Mouse (Mus musculus): ENCODE results near the gene Cdh11. TPM values are rescaled to one million over a fixed set of nuclear protein-coding genes. Genes with fewer than 3 reads are reported as not detected.
"Not testable (repeated sequence)": the region's sequence is repeated elsewhere in the genome, so short reads cannot be mapped to it uniquely, and the experiment has no call there.

Cdh11 gene
- total RNA-seq, 1 experiment from 2014 or later: 0.05 TPM

DNA sequence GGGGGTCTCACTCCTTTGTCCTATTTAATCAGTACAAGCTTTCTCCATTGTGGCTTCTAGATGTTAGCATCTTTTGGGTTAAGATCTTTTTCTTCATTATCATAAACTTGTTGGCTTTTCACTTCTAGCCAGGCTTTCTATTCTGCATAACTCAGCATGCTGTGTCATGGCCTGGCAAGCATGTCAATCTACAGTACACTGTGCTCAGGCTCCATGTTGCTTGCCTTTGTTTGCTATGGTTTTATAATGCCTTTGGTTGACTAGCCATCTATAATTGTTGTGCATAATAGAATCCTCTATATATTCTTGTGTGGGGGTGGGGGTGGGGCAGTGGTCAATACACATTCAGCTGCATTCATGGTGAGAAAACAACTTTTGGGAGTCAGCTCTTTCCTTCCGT is 51.0 kb downstream of the Cdh11 start:
- no peak for ATAC-seq (replicated peaks in 1 of 2; ENCODE audit: insufficient read depth in 1 of 2, low FRiP score in 2 of 2, low TSS enrichment in 1 of 2, low read depth in 1 of 2, poor library complexity in 2 of 2, severe bottlenecking in 2 of 2)

GRCm38 (mm10) chr8:102726206-102726935 is 59.1 kb downstream of the Cdh11 start:
- ATAC-seq (replicated peaks in 1 of 2; ENCODE audit: insufficient read depth in 1 of 2, low FRiP score in 2 of 2, low TSS enrichment in 1 of 2, low read depth in 1 of 2, poor library complexity in 2 of 2, severe bottlenecking in 2 of 2): no peak

- no peak for ATAC-seq (replicated peaks in 1 of 2; ENCODE audit: insufficient read depth in 1 of 2, low FRiP score in 2 of 2, low TSS enrichment in 1 of 2, low read depth in 1 of 2, poor library complexity in 2 of 2, severe bottlenecking in 2 of 2)
These were observed 59.9 kb downstream of the Cdh11 start for GRCm38 (mm10) chr8:102725496-102725895.

DNA sequence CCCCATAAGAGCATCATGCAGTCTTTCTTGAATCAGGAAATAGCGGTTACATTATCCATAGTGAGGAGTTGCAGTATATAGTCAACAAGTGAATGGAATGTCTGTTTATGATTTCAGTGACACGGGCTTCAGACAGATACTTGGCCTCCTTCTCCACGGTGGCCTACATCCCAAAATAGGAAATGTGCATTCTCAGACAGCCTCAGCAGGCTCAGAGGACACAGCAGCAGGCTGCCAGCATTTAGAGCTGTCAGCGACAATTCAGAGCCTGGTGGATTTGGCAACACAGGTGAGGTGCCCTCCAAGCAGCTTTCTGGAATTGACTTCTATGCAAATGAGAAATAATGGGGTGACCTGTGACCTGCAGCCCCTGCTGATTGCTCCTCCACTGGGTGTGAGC is 69.5 kb downstream of the Cdh11 start:
- ATAC-seq (replicated peaks in 1 of 2; ENCODE audit: insufficient read depth in 1 of 2, low FRiP score in 2 of 2, low TSS enrichment in 1 of 2, low read depth in 1 of 2, poor library complexity in 2 of 2, severe bottlenecking in 2 of 2): no peak

GRCm38 (mm10) chr8:102707305-102707704 is 78.1 kb downstream of the Cdh11 start:
- ATAC-seq (replicated peaks in 1 of 2; ENCODE audit: insufficient read depth in 1 of 2, low FRiP score in 2 of 2, low TSS enrichment in 1 of 2, low read depth in 1 of 2, poor library complexity in 2 of 2, severe bottlenecking in 2 of 2): no peak

GRCm38 (mm10) chr8:102705376-102705905 is 80.0 kb downstream of the Cdh11 start:
- no peak for ATAC-seq (replicated peaks in 1 of 2; ENCODE audit: insufficient read depth in 1 of 2, low FRiP score in 2 of 2, low TSS enrichment in 1 of 2, low read depth in 1 of 2, poor library complexity in 2 of 2, severe bottlenecking in 2 of 2)

GRCm38 (mm10) chr8:102700245-102700644 is 85.2 kb downstream of the Cdh11 start:
- ATAC-seq (replicated peaks in 1 of 2; ENCODE audit: insufficient read depth in 1 of 2, low FRiP score in 2 of 2, low TSS enrichment in 1 of 2, low read depth in 1 of 2, poor library complexity in 2 of 2, severe bottlenecking in 2 of 2): no peak

DNA sequence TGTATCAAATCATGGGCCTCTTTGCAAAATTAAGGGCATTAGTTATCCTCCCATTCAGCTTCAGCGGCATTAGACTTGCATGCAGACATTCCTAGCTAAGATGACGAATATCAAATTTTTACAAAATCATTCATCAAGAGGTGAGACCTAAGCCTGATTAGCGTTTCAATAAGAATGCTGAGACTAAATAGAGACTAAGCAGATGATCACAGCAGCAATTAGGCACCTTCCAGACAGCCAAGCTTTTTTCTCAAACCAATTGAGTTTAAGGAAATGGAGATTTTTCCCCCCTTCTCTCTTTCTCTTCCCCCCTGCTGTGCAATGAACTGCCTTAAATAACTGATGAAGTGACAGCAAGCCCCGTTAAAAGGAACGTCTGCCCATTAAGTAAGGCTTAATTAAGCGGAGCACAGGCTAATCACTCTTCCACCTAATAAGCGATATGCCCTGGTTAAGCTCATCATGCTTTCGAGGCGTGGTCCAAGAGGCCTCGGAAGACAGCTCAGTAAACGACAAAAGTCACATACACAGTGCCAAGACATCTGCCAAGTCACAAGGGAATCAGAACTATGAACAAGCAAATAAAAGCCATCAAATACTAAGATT is 87.1 kb downstream of the Cdh11 start:
- ATAC-seq (replicated peaks in 1 of 2; ENCODE audit: insufficient read depth in 1 of 2, low FRiP score in 2 of 2, low TSS enrichment in 1 of 2, low read depth in 1 of 2, poor library complexity in 2 of 2, severe bottlenecking in 2 of 2): no peak

- ATAC-seq (replicated peaks in 1 of 2; ENCODE audit: insufficient read depth in 1 of 2, low FRiP score in 2 of 2, low TSS enrichment in 1 of 2, low read depth in 1 of 2, poor library complexity in 2 of 2, severe bottlenecking in 2 of 2): no peak
These were observed 92.0 kb downstream of the Cdh11 start for GRCm38 (mm10) chr8:102693465-102693864.

GRCm38 (mm10) chr8:102685491-102685890 is 100.0 kb downstream of the Cdh11 start:
- ATAC-seq (replicated peaks in 1 of 2; ENCODE audit: insufficient read depth in 1 of 2, low FRiP score in 2 of 2, low TSS enrichment in 1 of 2, low read depth in 1 of 2, poor library complexity in 2 of 2, severe bottlenecking in 2 of 2): not testable (repeated sequence)

GRCm38 (mm10) chr8:102685023-102685422 is 100.4 kb downstream of the Cdh11 start:
- no peak for ATAC-seq (replicated peaks in 1 of 2; ENCODE audit: insufficient read depth in 1 of 2, low FRiP score in 2 of 2, low TSS enrichment in 1 of 2, low read depth in 1 of 2, poor library complexity in 2 of 2, severe bottlenecking in 2 of 2)

DNA sequence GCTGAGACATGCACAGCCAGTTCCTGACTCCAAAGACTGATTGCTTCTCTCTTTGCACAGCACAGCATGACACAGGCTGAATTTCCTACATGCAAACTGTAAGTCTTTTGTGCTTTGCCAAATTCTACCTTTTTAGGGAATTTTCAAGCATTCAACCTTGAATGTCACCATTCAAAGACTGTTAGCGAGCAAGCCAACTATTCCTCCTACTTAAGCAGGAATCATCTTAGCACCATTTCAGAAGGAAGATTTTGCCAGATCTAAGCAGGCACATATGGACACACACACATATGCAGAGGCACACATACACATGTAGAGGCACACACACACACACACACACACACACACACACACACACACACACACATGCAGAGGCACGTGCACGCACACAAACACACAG is 108.3 kb downstream of the Cdh11 start:
- no peak for ATAC-seq (replicated peaks in 1 of 2; ENCODE audit: insufficient read depth in 1 of 2, low FRiP score in 2 of 2, low TSS enrichment in 1 of 2, low read depth in 1 of 2, poor library complexity in 2 of 2, severe bottlenecking in 2 of 2)

GRCm38 (mm10) chr8:102664561-102664960 is 120.9 kb downstream of the Cdh11 start:
- ATAC-seq (replicated peaks in 1 of 2; ENCODE audit: insufficient read depth in 1 of 2, low FRiP score in 2 of 2, low TSS enrichment in 1 of 2, low read depth in 1 of 2, poor library complexity in 2 of 2, severe bottlenecking in 2 of 2): not testable (repeated sequence)

GRCm38 (mm10) chr8:102656529-102656928 is 128.9 kb downstream of the Cdh11 start:
- no peak for ATAC-seq (replicated peaks in 1 of 2; ENCODE audit: insufficient read depth in 1 of 2, low FRiP score in 2 of 2, low TSS enrichment in 1 of 2, low read depth in 1 of 2, poor library complexity in 2 of 2, severe bottlenecking in 2 of 2)

GRCm38 (mm10) chr8:102651964-102652363 is 133.5 kb downstream of the Cdh11 start:
- no peak for ATAC-seq (replicated peaks in 1 of 2; ENCODE audit: insufficient read depth in 1 of 2, low FRiP score in 2 of 2, low TSS enrichment in 1 of 2, low read depth in 1 of 2, poor library complexity in 2 of 2, severe bottlenecking in 2 of 2)

- ATAC-seq (replicated peaks in 1 of 2; ENCODE audit: insufficient read depth in 1 of 2, low FRiP score in 2 of 2, low TSS enrichment in 1 of 2, low read depth in 1 of 2, poor library complexity in 2 of 2, severe bottlenecking in 2 of 2): no peak
These were observed 158.3 kb downstream of the Cdh11 start for GRCm38 (mm10) chr8:102627151-102627550.

- no peak for ATAC-seq (replicated peaks in 1 of 2; ENCODE audit: insufficient read depth in 1 of 2, low FRiP score in 2 of 2, low TSS enrichment in 1 of 2, low read depth in 1 of 2, poor library complexity in 2 of 2, severe bottlenecking in 2 of 2)
These were observed 173.3 kb downstream of the Cdh11 start for GRCm38 (mm10) chr8:102612146-102612545.

GRCm38 (mm10) chr8:102601327-102601726 is 184.1 kb downstream of the Cdh11 start:
- no peak for ATAC-seq (replicated peaks in 1 of 2; ENCODE audit: insufficient read depth in 1 of 2, low FRiP score in 2 of 2, low TSS enrichment in 1 of 2, low read depth in 1 of 2, poor library complexity in 2 of 2, severe bottlenecking in 2 of 2)

GRCm38 (mm10) chr8:102596523-102596922 is 188.9 kb downstream of the Cdh11 start:
- no peak for ATAC-seq (replicated peaks in 1 of 2; ENCODE audit: insufficient read depth in 1 of 2, low FRiP score in 2 of 2, low TSS enrichment in 1 of 2, low read depth in 1 of 2, poor library complexity in 2 of 2, severe bottlenecking in 2 of 2)

All from hematopoietic stem cell, adult 5-6 weeks (primary cell).